Mouse (Mus musculus) bone marrow macrophage, adult 2 months (primary cell): ENCODE results near the gene Nuak2. TPM values are rescaled to one million over a fixed set of nuclear protein-coding genes. Genes with fewer than 3 reads are reported as not detected.
A peak's percentile ranks its signal among the peaks of the same experiment; 100 is the strongest.

ENCODE experiments used
- H3K27ac ChIP-seq: 2 replicates; pipeline ENCODE4 v1.5.1; 2012; ENCODE audit warnings: low read depth, low read length; ENCODE audit not compliant: insufficient read depth
- H3K4me1 ChIP-seq: 2 replicates; pipeline ENCODE4 v1.6.1; 2012; ENCODE audit warnings: low read length; ENCODE audit not compliant: control insufficient read depth, insufficient read depth
- H3K4me3 ChIP-seq: 2 replicates; pipeline ENCODE4 v1.5.1; 2012; ENCODE audit warnings: mild to moderate bottlenecking, low read length, moderate library complexity; ENCODE audit not compliant: insufficient read depth
- CTCF ChIP-seq: IDR thresholded peaks from 2 replicates; pipeline ENCODE4 v1.5.1; 2012; ENCODE audit warnings: low read depth, mild to moderate bottlenecking, low read length, moderate library complexity
- POLR2A ChIP-seq: IDR thresholded peaks from 2 replicates; pipeline ENCODE4 v1.6.1; 2012; ENCODE audit warnings: mild to moderate bottlenecking, low read depth, low read length, borderline replicate concordance
- polyA plus RNA-seq: library from polyadenylated mRNA; stranded (reverse); fragments of >200 nt; gene quantifications from 2 replicates; pipeline ENCODE4 v1.2.4, GENCODE M21; 2012; ENCODE audit not compliant: missing spikeins, insufficient read depth, insufficient read length

The Nuak2 gene
- polyA plus RNA-seq, 1 experiment: 22.6 TPM

- no peak overlapping the region for H3K27ac ChIP-seq
- TF ChIP-seq POLR2A (no peak), CTCF (no peak)
- peaks cover 32% of the 10 kb centered on the region for H3K4me1 ChIP-seq
- no peak overlapping the region for H3K4me3 ChIP-seq
Measured at GRCm38 (mm10) chr1:132310754-132311153, 5.2 kb upstream of the Nuak2 start.

- TF ChIP-seq CTCF: no peak
- TF ChIP-seq POLR2A: no peak
- no peak overlapping the region for H3K27ac ChIP-seq
- no peak overlapping the region for H3K4me3 ChIP-seq
- peaks cover 32% of the 10 kb centered on the region for H3K4me1 ChIP-seq
Measured at GRCm38 (mm10) chr1:132311174-132311859, 4.6 kb upstream of the Nuak2 start.

- no peak overlapping the region for H3K27ac ChIP-seq
- no peak overlapping the region for H3K4me3 ChIP-seq
- TF ChIP-seq POLR2A: no peak
- no peak for TF ChIP-seq CTCF
- peaks cover 32% of the 10 kb centered on the region for H3K4me1 ChIP-seq
Measured at GRCm38 (mm10) chr1:132312043-132312442, 3.9 kb upstream of the Nuak2 start.

DNA sequence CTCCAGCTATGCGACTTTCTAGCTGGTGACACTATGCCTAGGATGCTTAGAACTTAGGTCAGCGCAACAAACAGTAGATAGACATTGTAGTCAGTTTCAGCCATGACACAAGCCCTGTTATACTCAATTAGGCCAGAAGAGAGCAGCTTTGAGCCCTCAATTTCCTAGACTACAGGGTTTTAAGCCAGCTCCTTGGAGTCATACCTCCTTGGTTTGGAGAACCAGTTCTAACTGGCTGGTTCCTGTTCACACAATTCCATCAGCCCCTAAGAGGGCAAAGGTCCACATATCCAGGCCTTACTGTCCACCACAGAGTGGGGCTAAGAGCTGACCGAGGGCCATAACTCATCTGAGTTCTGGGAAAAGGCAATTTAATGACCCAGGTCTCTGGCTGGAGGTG is 3.2 kb upstream of the Nuak2 start:
- Histone ChIP-seq H3K4me1 (peaks cover 32% of the 10 kb centered on the region), H3K27ac (no peak overlapping the region), H3K4me3 (no peak overlapping the region)
- TF ChIP-seq CTCF (no peak), POLR2A (no peak)

DNA sequence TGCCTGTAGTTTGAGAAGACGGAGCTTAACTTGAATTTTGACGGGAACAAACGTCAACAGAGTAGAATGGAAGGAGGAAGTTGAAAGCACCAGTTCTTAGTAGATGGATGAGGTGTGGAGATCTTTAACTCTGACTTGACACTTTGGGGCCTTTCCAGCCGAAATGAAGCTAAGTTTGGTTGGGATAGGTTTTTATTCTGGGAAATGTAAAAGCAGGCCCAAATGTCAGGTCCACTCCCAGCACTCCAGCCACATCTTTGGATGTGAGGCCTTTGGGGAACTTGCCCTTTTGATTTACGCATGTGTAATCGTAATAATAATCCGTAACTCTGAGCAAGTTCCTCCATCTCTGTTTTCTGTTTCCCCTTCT is 684 bp downstream of the Nuak2 start:
- Histone ChIP-seq H3K4me3 (peak overlapping the region; percentile 80), H3K4me1 (peaks cover 46% of the 10 kb centered on the region), H3K27ac (peak overlapping the region; percentile 94)
- no peak for TF ChIP-seq CTCF
- no peak for TF ChIP-seq POLR2A

DNA sequence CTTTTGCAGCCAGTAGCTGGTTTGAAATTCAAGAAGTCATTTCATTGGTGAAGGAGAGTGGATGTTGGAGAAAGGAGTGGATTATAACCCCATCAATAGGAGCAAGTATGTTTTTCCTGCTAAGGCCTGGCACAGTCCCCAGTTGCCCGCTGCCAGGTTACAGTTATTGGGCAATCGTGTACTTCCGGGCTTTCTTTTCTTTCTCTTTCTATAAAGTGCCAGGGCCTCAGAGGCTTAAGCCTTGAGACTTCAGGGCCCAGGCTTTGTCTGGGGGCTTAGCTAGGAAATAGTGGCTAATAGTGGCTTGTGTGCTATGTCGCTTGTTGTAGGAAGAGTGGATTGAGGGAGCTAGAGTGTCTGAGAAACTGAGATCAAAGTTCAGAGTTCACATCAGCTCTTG is 1.5 kb downstream of the Nuak2 start:
- TF ChIP-seq POLR2A: no peak
- TF ChIP-seq CTCF: no peak
- Histone ChIP-seq H3K27ac (peak overlapping the region; percentile 94), H3K4me1 (peaks cover 40% of the 10 kb centered on the region), H3K4me3 (peak overlapping the region; percentile 80)

DNA sequence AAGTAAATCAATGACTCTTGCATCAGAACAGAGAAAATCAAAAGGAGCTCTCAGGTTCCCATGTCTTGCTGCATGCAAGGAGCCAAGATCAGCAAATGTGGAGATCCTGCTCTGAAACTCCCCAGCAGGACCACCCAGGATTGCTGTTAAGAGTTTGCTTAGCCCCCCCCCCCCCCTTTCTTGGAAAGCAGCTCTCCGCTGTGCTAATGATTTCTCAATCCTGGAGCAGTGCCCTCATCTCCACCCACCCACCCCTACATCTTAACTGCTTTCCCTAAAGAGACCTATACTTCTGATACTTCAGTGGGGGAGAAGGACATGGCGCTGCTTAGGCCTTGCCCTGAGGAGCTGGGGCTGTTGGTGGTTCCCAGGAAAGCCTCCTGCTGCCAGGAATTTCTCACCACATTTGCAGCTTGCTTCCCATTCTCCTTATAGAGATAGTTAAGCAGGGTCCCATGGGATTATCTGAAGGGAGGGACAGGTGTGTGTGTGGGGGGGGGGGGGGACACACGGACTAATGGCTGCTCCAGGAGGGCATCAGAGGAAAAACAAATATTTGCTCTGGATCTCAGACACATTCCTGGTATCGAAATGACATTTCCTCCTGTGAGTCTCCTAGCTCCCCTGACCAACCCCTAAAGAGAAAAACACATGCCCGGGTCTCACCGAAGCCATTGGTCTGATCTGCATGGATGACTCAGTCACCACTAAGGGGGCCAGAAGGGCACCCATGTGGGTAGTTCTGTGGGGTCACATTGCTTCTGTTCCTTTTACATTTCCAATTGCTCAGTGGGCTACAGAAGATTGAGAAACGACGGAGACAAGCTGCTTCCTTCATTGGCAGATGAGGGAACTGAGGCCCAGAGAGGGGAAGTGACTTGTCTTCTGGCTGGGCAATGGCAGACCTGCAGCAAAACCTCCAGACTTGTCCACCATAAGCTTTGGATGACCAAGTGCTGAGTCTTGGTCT is 2.3 kb downstream of the Nuak2 start:
- Histone ChIP-seq H3K4me1 (peaks cover 42% of the 10 kb centered on the region), H3K27ac (peak overlapping the region; percentile 94), H3K4me3 (peak overlapping the region; percentile 80)
- TF ChIP-seq CTCF (no peak), POLR2A (no peak)

DNA sequence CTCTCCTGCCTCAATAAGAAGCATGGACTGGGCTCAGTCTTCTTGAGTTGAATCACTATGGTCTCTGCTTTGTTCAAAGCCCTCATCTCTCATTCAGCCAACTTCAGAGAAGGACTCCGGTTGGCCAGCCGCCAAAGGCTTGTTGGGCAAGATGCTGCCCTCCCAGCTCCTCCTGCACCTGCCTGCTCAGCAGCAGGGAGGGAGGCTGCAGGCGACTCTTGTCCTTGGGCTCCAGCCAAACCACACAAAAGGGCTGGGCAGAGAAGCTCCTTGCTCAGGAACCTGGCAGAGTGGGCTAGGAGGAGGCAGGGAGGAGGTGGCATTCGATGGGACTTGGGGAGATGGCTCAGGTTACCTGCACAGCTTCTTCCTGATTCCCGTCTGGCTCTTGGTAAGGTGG is 3.3 kb downstream of the Nuak2 start:
- Histone ChIP-seq H3K4me1 (peaks cover 40% of the 10 kb centered on the region), H3K4me3 (peak overlapping the region; percentile 80), H3K27ac (peak overlapping the region; percentile 94)
- TF ChIP-seq POLR2A: no peak
- TF ChIP-seq CTCF: no peak

- no peak overlapping the region for H3K4me3 ChIP-seq
- no peak overlapping the region for H3K27ac ChIP-seq
- peaks cover 34% of the 10 kb centered on the region for H3K4me1 ChIP-seq
- no peak for TF ChIP-seq POLR2A
- TF ChIP-seq CTCF: no peak
Measured at GRCm38 (mm10) chr1:132321821-132322580, 6.1 kb downstream of the Nuak2 start.
